Mouse (Mus musculus): Measurements from ENCODE around the gene Znhit2.

- TF ChIP-seq POLR2A (IDR thresholded peaks at IDR 0.05; ENCODE audit: control insufficient read depth, low read depth, low read length) (no peak), CTCF (IDR thresholded peaks at IDR 0.05; ENCODE audit: control insufficient read depth, insufficient read depth, insufficient replicate concordance, low read depth, low read length) (no peak)
Measured at GRCm38 (mm10) chr19:6101186-6101585, 40.2 kb downstream of the Znhit2 start.

All from testis, adult 2 months (tissue).